Mouse (Mus musculus): Measurements from ENCODE around the gene Dag1.
"Not testable (repeated sequence)": the region's sequence is repeated elsewhere in the genome, so short reads cannot be mapped to it uniquely, and the experiment has no call there.

The Dag1 gene

GRCm38 (mm10) chr9:108263690-108264190 is at the start of gene Dag1:
TSS of gene Dag1 (minus strand) at chr9:108263958.
- DNase-seq (ENCODE audit: low read depth), result peak; percentile 86

GRCm38 (mm10) chr9:108308141-108308540 is 44.4 kb upstream of the Dag1 start:
- DNase-seq (ENCODE audit: low read depth), result no peak

DNA sequence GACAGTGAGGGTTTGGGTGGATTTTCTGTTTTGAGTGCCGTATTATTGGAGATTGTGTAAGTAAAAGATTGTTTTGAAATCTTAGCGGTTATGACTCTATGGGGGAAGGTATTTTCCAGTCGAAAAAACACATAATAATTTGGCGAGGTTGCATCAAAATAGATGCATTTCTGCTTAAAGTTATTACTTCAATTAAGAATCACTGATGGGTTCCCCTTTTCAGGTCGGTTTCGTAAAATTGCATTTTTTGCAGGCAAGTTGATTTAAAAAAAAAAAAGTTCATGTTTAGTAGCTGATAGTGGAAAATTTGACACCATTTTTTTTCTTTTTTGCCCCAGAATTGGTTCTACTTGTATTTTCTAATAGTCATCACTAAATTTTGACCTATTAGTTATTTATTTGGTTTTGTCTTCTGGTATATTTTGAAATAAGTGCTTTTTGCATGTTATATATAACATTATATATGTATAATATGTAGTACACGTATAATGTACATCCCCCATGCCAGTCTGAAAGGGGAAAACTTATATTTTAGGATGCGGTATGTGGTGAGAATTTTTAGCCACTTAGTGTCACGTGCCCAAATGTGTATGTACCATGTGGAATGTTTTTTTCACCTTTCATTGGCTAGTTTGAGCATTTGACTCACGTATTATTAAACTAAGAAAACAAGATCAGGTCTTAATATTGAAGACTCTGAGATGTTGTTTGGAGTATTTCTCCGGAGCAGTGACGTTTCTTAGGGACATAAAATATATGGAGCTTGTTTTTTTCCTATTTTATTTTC is 43.5 kb upstream of the Dag1 start:
- no peak for DNase-seq (ENCODE audit: low read depth)

DNA sequence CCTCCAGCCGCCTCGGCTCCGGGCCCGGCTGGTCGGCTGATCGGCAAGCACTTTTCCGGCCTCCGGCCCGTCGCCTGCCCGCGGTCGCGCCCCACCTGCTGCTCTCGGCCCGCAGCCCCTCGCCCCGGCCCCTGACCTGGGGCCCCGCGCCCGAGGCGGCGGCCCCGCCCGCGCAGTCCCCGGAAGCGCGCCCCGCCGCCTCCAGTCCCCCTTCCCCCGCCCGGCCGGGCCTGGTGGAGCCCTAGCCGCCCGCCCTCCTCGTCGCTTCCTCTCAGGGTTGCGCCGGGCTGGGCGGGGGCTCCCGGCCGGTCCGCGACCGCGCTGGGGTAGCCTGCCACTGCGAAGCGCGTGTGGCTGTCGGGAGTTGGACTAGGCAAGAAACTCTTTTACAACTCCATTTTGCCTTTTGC is 42.8 kb upstream of the Dag1 start:
- DNase-seq (ENCODE audit: low read depth), result peak; percentile 69

- peak; percentile 99 for DNase-seq (ENCODE audit: low read depth)
Observed at GRCm38 (mm10) chr9:108305629-108306520, 42.1 kb upstream of the Dag1 start, which contains the start of the genes Rhoa and Tcta. TSS of gene Rhoa (plus strand) at chr9:108306129. TSS of gene Tcta (minus strand) at chr9:108306160.

GRCm38 (mm10) chr9:108305170-108305569 is 41.4 kb upstream of the Dag1 start:
- DNase-seq (ENCODE audit: low read depth), result no peak

DNA sequence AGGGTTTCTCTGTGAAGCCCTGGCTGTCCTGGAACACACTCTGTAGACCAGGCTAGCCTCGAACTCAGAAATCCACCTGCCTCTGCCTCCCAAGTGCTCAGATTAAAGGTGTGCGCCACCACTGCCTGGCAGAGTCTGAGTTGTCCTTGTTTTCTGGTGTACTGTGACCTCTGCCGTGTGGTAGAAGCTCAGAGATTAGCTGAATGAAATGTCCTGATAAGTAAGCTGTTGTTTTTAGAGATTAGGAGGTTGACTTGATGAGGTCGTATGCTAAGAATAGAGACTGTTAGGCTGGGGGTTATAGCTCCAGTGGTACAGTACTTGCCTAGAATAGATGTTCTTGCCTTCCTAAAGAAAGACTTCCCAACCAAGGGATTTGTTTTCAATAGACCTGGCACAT is 41.0 kb upstream of the Dag1 start:
- DNase-seq (ENCODE audit: low read depth), result no peak

DNA sequence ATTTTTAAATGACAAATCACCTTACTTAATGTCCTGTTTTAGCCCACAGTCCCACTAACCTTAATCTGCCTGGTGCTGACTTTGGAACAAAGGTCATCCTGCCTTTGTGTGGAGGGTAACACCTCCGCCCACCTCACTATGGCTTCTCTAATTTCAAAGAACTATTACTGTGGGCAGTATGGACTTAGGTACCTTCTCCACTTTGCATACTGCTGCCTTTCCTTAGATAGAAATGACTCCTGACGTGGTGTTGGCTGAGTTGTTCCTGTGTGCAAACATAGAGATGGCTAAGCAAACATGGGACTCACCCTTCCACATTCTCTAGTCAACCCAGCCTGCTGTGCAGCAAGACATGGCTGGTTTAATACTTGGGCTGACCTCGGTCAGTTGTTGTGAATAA is 38.1 kb upstream of the Dag1 start:
- DNase-seq (ENCODE audit: low read depth), result no peak

DNA sequence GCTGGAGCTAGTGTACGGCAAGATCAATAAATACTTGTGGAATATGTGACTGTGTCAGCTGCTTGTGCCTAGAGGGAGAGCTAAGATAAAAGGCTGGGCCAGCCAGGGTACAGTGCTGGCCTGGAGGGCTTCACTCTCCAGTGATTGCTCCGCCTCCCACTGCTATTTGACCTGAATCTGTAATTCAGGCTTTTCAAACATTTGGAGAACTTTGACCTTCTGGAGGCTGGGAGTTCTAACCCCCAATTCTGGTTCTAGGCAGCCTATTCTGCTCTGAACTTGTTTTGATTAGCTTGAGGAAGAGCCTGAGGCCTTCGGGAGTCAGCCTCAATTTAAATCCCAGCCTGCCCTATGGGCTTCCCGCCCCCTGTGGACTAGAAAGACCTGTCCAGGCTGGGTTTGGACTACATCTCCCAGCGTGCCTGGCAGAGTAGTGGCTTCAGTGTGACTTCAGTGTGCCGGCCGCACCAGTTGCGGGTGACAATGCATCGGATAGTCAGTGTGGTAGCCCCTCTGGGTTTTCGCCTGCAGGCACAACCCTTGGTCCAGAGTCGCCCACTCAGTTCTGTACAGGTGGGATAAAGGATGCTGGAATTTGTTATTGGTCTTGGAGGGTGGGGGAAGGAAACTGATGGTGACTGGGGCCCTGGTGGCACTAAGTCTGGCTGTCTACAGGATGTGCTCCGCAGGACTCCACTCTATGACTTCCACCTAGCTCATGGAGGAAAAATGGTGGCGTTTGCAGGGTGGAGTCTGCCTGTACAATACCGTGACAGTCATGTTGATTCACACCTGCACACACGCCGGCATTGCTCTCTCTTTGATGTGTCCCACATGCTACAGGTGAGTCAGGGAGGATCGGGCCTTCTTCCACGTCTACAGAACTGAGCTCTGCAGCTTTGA is 32.9 kb upstream of the Dag1 start, which contains the start of gene Amt:
Amt (plus strand) TSS at position 401 of the 903 bp plus-strand sequence.
- no peak for DNase-seq (ENCODE audit: low read depth)

DNA sequence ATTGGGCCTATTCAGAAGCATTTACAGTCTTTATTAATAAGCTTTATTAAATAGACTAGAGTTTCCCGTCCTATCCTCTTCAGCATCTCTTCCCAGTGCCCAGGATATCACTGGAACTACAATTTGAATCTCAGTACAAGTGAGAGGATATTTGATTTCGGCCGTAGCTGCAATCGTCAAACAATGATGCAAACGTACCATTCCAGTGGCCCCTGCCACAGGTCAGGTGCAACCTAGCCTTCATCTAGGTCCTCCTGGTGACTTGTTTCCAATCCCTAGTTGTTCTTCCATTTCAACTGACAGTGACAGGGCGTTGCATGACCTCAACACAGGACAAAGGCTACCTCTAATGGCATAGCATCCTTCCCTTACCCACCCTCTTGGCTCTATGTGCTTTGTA is 27.0 kb upstream of the Dag1 start:
- DNase-seq (ENCODE audit: low read depth), result no peak

DNA sequence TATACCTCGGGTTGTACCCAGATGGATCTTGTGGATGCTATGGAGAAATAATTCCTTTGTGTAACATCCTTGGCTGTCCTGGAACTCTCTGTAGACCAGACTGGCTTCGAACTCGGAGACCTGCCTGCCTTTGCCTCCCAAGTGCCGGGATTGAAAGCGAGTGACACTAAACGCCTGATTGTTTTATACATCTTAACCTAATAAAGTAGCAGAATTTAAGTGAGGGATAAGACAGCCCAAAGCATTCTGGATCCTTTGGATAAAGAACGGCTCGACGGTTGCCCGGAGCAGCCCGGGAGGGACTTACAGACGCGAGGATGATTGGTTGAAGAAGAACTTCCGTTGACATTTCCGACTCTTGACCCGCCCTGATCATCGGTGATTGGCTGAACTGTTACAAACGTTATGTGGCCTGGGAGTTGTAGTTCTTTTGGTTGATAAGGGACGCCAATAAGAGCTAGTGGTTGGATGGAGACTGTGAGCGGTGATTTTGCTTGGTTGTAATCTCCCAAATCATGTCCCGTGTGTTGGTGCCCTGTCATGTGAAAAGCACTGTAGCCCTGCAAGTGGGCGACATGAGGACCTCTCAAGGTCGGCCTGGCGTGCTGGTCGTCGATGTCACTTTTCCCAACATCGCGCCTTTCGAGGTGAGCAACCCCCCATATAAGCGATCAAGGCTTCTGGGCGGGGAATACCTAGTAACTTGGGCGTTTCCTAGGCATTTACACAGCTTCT is 26.4 kb upstream of the Dag1 start, which contains the start of gene Nicn1:
Nicn1 (plus strand) TSS at position 414 of the 735 bp plus-strand sequence.
- DNase-seq (ENCODE audit: low read depth), result peak; percentile 96

DNA sequence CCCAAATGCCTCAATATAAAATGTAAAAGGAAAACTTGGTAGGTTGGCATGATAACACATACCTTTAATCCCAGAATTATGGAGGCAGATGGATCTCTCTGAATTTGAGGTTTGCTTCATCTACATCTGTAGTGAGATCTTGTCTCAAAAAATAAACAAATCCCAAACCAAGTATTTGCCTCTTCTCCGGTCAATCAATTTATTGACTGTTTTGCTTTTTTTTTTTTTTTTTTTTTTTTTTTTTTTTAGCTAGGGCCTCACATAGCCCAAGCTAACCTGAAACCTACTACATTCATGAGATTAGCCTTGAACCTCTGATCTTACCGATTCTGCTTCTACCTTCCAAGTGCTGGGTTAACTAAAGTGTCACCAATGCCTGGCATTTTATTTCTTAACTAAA is 25.6 kb upstream of the Dag1 start:
- no peak for DNase-seq (ENCODE audit: low read depth)

- DNase-seq (ENCODE audit: low read depth), result not testable (repeated sequence)
Observed at GRCm38 (mm10) chr9:108287526-108288238, 23.9 kb upstream of the Dag1 start.

- peak; percentile 77 for DNase-seq (ENCODE audit: low read depth)
Observed at GRCm38 (mm10) chr9:108284410-108284809, 20.7 kb upstream of the Dag1 start.

GRCm38 (mm10) chr9:108280071-108280828 is 16.5 kb upstream of the Dag1 start:
- no peak for DNase-seq (ENCODE audit: low read depth)

GRCm38 (mm10) chr9:108278697-108279450 is 15.1 kb upstream of the Dag1 start:
- DNase-seq (ENCODE audit: low read depth), result no peak

DNA sequence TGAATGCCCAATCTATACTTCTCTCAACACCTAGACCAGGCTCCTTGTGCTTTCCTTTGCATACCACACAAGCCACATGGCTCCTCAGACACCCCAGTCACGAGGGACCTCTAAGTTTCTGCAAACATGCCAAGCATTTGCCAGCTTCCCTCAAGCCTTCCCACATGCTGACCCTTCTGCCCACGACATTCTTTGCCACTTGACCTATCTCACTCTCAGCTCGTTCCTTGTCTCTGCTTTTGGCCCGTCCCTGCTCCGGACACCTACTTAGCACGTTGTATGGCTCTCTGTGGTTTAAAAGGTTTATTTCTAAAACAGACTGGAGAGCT is 11.5 kb upstream of the Dag1 start:
- no peak for DNase-seq (ENCODE audit: low read depth)

DNA sequence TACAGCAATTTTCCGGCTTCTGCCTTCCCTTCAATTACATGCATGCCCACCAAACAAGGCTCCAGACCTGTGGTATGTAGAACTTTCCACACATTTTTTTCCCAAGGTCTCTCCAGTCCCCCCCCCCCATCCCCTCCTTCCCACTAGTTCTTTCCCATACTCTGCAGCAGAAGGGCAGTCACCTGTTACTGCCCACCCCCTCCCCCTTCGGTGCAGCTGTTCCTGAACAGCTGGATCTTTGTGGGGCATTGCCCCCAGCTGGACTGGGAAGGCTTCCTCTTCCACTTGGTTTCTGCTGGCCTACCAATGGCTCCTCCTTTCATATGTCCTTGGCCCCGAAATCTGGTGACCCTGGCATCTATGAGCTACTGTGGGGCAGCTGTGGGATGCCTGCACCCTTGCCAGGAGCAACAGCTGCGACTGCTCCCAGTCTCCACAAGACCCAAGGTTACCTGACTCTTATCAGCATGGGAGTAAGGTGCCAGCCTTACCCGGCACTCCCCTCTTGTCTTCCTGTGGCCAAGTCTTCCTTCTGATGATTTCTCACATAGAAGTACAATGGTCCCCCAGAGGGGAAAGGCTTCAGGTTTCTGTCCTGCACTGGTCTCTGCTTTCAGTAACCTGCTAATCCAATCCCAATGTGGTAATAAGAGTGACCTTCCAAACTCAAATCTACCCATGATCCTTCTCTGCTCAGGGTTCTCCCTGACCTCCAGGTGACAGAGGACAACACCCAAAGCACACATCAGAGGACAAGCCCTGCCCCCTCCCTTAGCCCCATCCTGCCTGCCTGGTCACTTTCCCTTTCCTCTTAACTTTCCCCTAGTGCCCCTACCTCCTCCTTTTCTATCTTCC is 10.9 kb upstream of the Dag1 start:
- DNase-seq (ENCODE audit: low read depth), result no peak
